Mouse (Mus musculus): ENCODE results near the gene Lysmd3.
"Not testable (repeated sequence)": the region's sequence is repeated elsewhere in the genome, so short reads cannot be mapped to it uniquely, and the experiment has no call there.

Gene Lysmd3

DNA sequence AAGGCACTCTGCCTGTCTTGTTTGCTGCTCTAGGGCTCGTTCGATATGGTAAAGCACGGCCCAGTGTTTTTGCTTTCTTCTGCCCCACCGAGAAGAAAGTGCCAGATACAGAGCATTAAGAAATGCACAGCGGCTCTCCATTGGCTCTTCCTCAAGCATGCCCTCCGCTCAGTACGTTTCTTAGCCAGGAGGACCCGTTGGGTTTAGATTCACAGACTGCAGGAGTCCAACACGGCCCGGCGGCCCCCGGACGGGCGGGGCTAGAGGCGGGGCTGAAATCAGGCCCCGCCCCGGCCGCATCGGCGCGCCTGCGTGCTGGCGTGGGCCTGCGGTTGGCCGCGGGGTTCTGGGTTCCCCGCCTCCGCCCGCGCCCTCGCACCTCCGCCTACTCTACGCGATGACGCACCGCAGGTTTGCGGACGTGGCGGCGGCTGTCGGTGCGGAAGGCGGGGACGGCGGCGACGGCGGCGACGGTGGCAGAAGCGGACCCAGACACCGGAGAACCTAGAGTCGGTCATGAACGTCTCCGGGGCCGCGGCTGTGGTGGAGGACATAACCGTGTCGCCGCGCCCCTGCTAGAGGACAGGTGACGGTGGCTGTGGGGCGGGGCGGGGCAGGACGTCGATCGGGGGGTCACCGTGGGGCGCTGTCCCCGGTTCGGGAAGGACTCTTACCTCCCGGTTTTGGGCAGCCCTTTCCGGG is at the start of gene Lysmd3:
TSS of gene Lysmd3 (plus strand) at position 313 of the 702 bp plus-strand sequence.
- peak; percentile 83 to 86 for DNase-seq

DNA sequence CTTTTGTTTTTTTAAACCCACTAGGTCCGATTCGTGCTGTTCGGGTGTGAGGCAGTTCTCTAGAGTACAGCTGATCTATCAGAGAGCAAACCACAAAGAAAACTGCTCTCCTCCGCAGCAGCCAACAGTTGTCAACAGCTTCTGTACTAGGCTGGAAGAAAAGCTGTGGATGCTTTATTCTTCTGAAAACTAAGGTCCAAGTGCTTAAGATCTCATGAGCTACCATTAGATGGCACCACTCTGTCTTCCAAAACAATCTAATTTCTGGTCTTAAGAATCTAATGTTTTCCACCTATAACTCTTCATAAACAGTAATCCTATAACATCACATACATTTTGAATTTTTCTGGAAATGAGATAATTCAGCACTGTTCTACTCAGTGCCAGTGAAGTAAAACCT is 47.1 kb upstream of the Lysmd3 start:
- DNase-seq: no peak

DNA sequence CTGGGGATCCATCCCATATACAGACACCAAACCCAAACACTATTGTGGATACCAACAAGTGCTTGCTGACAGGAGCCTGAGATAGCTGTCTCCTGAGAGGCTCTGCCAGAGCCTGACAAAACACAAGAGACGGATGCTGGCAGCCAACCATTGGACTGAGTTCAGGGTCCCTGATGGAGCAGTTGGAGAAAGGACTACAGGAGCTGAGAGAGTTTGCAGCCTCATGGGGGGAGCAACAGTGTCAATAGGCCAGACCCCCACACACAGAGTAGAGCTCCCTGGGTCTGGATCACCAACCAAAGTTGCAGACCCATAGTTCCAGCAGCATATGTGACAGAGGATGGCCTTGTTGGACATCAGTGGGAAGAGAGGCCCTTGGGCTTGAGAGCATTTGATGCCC is 29.6 kb upstream of the Lysmd3 start:
- not testable (repeated sequence) for DNase-seq

DNA sequence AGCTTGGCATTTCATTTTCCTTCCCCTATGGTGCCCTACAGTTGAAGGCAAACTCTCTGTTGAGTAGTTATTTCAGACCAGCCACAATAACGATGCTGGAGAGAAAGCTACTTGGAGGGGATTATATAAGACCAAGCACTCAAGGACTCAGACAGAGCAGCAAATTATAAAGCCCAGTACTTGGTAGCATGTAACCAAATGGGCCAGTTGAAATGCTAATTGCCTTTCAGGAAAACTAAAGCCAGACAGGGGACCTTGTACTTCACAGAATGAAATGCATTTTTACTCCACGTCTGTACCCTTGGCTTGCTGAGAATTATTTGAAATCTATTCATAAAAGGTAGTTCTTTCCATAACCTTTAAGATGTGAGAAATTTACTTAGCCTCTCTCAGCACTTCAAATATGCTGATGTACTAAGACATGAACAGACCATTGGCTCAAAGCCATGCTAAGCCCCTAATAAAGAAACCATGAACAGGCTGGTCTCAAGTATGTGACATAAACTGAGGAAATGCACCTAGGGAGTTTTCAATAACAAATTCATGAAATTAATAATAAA is 28.8 kb upstream of the Lysmd3 start:
- DNase-seq: no peak

DNA sequence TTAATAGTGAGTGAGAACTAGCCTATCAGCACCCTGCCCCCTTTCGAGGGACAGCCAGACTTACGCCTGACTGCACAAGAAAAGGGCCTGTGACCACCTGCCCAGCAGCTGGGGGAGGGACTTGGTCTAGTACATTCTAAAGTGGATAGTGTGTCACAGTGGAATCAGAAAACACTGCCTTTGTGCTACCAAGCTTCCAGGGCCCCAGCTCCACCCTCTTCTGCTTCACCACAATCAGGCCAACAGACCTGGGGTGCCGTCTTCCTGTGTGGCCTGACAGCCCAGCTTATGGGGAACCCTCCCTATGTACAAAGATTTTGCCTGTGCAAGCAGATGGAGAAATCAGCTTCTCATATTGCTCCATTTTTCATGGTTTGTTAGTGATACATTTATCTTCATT is 28.1 kb upstream of the Lysmd3 start:
- DNase-seq: no peak

DNA sequence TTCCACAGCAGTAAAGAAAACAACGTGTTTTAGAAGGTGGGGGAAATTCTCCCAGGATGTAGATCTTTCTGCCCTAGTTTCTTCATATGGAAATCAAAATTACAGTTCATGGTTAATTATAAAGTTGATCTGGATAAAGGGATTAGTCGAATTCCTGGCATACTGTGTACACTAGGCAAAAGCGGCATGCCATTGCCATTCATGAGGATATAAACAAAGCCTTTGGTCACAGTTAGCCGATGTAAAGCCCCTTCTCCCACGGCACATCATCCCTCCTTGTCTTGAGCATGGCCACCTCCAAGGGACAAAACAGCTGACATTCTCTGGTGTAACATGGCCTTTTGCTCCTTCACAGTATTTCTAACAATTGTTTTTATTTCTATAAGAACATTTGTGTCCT is 26.9 kb upstream of the Lysmd3 start:
- DNase-seq: no peak

DNA sequence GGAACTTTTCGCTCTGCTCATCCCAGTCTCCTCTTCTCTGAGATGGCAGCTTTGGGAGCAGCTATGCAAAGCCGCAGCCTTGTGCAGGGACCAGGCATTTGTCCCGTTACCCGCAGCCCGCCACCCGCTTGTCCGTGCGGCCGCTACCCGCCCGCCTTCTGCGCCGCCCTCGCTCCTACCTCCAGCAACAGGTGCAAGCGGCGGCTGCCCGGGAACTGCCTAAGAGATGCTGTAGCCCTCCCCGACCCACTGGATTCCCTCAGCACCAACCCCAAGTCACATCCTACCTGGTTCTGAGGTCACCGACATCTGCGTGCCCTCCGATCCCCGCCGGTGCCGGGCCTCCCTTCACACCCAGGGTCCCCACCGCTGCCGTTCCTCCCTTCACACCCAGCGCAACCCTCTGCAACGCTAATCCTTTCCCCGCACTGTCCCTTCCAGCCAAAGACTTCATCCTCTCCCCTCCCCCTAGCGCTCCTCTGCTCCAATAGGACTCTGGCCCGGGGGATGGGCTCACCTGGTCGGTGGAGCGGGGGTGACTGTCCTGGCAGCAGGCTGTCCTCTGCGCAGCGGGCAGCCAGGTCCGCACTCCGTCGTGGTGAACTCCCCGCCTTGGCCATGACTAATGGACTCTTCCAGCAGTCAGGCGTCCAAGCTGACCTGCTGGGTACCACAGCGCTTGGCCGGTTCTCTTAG is 24.6 kb upstream of the Lysmd3 start, which contains the start of gene Adgrv1:
TSS of gene Adgrv1 (minus strand) at position 435 of the 696 bp plus-strand sequence.
- no peak for DNase-seq

DNA sequence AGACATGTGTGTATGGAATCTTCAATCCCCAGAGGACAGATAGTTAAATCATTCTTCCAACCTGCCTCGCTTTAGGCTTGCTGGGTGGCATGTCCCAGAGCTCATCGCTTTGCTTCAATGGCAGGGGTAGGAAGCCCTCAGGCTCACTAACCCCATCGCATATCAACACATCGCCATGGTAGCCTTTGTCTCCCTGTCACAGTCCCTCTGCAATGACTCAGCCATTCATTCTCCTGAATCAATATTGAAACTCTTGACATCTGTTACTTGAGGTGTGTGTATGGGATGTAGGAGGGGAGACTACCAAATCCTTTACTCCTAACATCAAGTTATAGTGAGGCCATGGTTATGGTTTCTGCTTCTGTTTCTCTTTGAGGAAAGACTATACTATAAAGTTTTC is 17.8 kb upstream of the Lysmd3 start:
- no peak for DNase-seq

DNA sequence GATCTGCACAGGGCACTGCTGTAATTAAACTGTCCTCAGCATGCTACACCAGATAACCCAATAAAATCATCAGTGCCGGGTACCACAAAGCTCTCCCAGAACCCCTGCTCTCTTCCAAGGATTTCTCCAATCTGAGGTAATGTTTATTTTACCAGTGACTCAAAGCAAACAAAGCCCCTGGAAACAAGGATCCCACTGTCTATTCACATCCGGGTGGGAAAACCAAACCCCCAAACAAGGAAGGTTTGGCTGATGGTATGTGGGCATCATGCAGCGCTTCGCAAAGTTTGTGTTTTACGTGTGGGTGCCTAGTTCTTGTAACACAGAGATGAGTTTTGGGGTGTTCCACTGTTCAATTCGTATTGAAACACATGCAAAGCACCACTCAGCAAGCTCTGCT is 16.6 kb upstream of the Lysmd3 start:
- no peak for DNase-seq

DNA sequence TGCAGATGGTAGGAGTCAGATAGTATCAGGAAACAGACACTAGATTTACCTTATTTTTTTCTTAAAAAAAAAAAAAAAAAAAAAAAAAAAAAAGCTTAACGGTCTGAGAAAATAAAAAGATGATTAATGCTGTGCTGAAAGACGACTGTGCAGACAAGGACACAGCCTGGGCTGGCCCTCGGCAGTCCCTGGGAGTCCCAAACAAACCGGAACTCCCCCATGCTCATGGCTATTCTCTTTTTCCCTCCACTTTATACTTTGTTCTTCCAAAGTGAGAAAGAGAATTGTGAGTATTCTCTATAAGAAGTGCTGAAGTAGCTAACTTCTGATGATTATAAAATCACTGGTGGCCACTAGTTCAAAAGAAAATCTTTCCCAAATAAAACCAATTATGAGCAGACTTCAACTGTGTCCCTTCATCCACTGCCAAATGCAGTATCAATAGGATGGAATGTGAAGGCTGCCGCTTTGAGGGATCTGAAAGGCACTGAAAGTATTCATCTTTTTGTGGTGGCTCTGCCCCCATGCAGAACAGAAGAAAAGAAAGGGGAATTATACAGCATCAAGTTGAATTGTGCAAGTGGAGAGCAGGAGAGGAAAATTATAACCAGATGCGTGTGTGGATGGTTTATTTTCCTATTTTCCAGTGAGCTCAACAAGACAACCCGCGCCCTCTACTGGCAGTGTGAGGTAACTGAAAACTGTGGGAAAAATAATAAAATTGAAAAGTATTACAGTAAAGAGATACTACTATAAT is 16.0 kb upstream of the Lysmd3 start:
- DNase-seq: no peak

DNA sequence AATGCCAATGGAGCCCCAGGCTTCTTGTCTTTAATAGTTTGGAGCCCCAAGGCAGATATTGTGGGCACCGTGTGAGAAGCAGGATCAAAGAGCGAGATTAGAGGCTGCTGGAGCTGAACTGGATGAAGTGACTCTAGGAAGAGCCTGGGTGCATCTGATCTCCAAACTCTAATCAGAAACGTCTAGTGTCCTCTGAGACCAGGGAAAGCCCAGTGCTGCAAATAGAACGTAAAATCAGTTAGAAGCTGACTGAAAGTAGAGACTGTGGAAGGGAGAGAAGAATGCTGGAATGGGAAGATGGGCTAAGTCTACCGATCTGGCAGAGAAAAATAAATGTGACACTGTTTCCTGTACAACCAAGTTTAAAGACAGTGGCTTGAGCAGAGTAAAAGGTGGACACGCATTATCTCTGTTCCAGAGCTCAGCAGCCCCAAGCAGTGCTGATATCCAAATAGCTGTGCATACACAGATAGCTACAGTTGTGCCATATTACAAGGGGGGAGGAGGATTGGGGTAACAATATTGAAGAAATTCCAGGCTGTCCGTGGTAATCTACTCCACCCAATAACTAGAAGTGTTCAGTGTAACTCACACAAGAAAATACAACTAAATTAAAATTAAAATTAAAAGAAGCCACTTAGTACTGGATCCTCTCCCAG is 14.8 kb upstream of the Lysmd3 start:
- no peak for DNase-seq

DNA sequence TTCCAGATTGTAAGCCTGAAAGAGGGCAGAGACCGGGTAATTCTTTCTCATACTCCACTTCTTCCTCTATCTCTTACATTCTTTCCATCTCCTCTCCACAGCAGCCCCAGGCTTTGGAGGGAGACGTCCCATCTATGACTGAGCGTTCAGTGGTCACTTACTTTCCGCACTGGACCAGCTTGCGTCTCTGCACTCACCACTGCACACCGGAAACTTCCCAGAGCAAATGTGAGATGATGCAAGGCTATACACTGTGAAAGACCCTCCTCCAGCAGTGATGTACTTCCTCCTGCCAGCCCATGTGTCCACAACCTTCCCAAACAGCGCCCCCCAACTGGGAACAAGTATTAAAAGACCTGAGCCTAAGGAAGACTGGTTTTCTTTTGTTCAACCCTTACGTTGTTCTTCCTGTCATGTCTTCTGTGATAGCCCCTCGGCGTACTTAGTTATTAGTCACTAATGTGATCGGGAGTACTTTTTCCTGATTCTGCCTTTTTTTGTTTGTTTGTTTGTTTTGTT is 13.4 kb upstream of the Lysmd3 start:
- no peak for DNase-seq

DNA sequence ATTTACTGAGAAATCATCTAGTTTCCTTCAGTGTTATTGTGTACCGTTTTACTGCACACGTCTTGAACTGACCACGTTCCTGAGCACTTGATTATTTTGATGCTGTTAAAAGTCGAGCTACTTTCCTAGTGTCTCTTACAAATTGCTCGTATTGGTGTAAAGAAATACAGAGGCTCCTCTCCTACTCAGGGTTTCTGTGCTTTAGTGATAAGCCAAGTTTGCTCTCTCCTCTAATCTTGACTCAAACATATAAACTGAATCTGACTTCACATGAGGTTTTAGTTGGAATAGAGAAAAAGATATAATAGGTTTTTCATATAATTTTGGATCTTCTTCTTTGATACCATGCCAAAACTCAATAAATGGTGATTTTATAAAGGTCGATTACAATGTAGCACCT is 11.1 kb upstream of the Lysmd3 start:
- no peak for DNase-seq

DNA sequence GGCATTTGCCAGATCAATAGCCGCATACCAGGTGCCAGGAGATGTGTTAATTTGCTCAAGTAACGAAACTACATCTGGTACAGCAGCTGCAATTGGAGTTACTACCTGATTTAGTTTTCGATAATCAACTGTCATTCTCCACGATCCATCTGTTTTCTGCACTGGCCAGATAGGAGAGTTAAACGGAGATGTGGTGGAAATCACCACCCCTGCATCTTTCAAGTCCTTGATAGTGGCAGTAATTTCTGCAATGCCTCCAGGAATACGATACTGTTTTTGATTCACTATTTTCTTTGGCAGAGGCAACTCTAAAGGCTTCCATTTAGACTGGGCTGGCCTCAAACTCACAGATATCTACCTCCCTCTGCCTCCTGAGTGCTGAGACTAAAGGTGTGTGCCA is 7.1 kb upstream of the Lysmd3 start:
- DNase-seq: not testable (repeated sequence)

DNA sequence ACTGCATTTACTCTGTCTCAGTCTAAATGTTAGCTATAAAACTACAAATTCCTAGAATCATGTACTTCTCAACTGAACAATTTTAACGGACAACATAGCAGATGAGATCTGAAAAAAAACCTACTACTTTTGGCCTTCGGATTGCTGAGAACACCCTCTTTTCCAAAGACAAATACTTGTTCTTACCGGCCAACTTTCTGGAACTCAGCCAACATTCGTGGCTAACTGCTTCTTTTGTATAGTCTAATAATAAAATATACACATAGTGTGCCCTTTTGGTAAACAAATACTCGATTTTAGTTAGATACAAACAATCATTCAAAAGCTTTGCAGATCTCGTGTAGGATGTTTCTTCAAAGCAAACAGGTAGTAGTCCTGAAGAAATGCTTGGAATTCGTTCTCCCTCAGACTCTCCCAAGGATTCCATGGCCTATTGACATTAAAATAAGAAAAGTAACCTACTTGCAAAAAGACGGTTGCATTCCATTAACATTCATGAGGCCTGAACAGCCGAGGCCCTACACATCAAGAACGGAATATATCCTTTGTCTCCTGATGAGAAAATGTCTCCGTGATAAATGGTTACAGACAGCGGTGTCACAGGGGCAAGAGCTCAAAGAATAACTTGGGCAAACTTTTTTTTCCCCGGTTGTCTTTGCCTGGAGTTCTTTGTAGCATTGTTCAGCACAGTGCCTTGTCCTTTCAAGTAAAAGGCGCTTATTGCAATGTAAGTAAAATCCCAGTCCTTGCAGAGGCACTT is 1.2 kb upstream of the Lysmd3 start:
- DNase-seq: no peak

DNA sequence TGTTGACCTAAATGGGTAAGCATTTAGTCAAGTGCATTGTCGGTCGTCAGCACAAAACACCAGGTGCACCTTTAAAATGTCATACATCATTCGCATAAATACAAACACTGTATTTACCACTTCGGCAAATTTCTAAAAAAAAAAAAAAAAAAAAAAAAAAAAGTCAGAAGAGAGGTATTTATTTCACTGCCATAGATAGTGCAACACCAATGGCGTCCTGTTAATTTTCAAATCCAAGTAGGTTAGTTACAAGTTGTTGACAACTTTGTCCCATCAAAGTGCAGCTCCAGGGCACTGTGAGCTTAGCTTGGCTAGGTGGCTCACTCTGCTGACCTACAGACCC is 484 bp upstream of the Lysmd3 start:
- no peak for DNase-seq

DNA sequence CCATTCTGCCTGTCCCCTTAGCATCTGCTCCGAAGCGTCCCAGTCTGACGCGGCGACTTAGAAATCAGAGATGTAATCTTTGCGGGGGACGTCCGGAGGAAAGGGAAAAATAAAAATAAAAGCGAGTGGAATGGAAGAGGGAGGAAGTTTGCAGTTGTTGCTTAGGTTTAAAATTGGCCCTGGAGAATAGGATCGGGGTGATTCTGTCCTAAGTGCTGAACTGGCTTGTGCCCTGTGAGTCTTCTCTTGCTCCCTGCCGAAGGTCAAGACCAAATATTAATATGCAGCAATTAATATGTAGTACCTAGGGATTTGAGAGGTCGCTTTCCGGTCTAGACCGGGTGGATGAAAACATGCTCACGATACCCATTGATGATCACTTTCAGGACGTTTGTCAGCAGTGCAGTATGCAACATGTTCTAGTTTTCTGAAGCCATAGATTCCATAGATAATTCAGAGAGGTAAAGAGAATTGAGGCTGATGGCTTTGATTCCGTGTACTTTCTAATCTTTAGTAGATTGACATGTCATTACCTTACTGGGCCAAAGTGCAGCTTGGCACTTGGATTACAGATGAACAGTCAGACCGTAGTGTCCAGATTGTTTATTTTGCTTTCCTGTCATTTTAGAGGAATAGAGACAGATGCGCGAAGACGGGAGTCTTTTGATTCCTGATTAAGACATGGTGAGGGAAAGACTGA is 740 bp downstream of the Lysmd3 start:
- no peak for DNase-seq

DNA sequence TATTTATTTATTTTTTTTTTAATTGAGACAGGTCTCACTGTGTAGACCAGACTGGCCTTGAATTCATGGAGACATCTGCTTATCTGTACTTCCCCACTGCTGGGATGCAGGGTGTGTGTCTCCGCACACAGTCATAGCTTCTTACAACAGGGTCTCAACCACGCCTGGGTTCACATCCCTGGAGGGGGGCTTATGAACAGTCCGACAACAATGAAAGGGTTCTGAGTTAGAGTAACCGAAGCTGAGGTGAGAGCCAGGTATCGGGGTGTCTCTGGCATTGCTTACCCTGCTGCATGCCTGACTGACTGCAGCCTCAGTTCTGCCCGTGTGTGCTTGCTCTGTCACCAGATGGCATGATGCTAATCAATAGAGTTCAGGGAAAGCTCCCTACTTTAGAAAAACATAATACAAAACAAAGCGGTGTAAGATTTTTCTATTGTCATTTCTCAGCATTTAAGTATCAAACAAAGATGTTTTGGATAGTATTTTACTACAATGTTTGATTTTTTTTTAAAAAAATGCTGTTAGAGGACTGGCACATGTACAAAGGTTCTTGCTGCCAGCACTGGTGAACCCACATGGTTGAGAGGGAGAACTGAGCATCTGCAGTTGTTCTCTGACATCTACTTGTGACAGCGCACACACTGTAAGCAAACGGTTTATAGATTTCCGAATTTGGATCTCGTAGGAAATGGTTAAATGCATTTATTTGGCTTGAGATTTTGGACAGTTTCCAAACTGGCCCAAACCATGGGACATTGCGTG is 6.3 kb downstream of the Lysmd3 start:
- no peak for DNase-seq

DNA sequence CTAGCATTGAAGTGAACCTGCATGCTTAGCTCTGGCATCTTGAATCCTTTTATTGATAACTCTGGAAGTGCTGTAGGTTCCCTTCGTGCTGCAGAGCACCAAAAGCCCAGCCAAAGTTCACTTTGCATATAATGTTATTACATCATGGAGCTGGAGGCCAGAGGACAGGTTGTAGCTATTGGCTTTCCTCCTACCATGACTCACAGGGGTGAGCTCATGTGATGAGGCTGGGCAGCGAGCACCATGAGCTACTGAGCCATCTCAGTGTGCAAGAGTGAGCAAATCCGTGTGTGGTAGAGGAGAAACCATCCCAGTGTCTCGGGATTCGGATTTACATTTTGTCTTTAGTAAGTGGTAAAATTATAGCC is 6.9 kb downstream of the Lysmd3 start:
- DNase-seq: no peak

DNA sequence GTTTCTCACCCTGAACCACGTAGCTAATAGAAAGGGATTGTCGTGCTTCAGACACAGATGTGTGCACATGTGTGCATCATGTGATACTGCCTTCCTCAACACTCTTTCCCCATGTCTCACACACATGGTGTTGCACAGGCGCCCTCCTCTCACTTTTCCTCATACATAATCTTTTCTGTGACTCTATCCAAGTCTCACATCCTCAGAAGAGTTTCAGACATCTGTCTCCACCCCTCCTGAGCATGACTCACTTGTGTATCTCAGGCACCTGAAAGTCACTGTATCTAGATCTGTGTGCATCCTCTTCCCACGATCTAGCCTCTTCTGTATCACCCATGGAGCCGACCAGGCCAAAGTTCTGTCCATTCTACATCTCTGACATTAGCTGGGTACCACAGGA is 10.2 kb downstream of the Lysmd3 start:
- DNase-seq: no peak

DNA sequence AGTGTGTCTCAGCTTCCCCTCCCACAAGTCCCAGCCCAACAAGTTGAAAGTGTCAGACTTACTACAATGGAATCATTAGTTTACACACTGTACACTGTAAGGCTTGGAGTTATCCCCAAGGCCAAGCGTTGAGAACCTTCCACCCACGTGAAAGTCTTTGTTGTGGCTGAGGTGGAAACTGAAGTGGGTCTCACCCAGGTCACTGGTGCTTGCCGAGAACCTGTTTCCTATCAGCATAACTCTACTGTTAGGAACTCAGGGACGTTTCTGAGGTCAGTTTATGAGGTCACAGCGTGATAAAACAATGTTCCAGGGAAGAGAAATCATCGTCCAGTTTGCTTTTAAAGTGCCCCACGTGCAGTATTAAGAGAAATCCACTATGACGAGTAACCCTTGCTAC is 17.9 kb downstream of the Lysmd3 start:
- DNase-seq: no peak
